Mouse (Mus musculus) CH12.LX (cell line): ENCODE results near the gene Rae1. TPM values are rescaled to one million over a fixed set of nuclear protein-coding genes. Genes with fewer than 3 reads are reported as not detected.

Source experiments
- DNase-seq: peaks from one replicate; pipeline ENCODE4 v3.0.0-alpha.2; 2013; ENCODE audit errors: extremely low read depth
- H3K27ac ChIP-seq: 2 replicates; pipeline ENCODE4 v1.5.1; 2012; ENCODE audit warnings: low read depth, mild to moderate bottlenecking, control low read depth, moderate library complexity; ENCODE audit not compliant: insufficient read depth
- H3K27me3 ChIP-seq: replicated peaks from 2 replicates; pipeline ENCODE3; 2012; ENCODE audit warnings: inconsistent platforms
- H3K36me3 ChIP-seq, 2 experiments: replicated peaks in 1 of 2; 2 replicates each; pipeline versions ENCODE3 to v1.6.1; 2012; ENCODE audit warnings: inconsistent platforms in 1 of 2, low read length in 1 of 2, mild to moderate bottlenecking in 1 of 2, mixed read lengths in 1 of 2, moderate library complexity in 1 of 2; ENCODE audit not compliant: control insufficient read depth in 1 of 2, insufficient read depth in 1 of 2
- H3K4me1 ChIP-seq, 2 experiments: 2 replicates each; pipeline ENCODE4 v1.6.1; 2012; ENCODE audit warnings: inconsistent platforms in 1 of 2, moderate library complexity in 1 of 2; ENCODE audit not compliant: insufficient read depth in 2 of 2, control insufficient read depth in 1 of 2
- H3K4me2 ChIP-seq: 2 replicates; pipeline ENCODE4 v1.6.1; 2012; ENCODE audit warnings: low read depth, mild to moderate bottlenecking, control low read depth; ENCODE audit not compliant: poor library complexity, insufficient read depth, severe bottlenecking
- H3K4me3 ChIP-seq, 3 experiments: fragments of 150-350 bp in 1 of 3; sonication (generic) in 1 of 3; replicated peaks in 1 of 3; 2 replicates each; pipeline versions ENCODE3 to v1.5.1; 2011 to 2012; ENCODE audit warnings: low read depth in 2 of 3, low read length in 2 of 3, mild to moderate bottlenecking in 2 of 3, moderate library complexity in 2 of 3, control low read depth in 1 of 3, improper control_type of control experiment in 1 of 3, inconsistent platforms in 1 of 3, mixed read lengths in 1 of 3; ENCODE audit not compliant: poor library complexity in 1 of 3
- H3K79me2 ChIP-seq: replicated peaks from 2 replicates; pipeline ENCODE4 v1.6.1; 2012; ENCODE audit warnings: mild to moderate bottlenecking, moderate library complexity; ENCODE audit not compliant: control insufficient read depth, poor library complexity, insufficient read depth, severe bottlenecking; ENCODE audit errors: extremely low read depth
- H3K9ac ChIP-seq: 2 replicates; pipeline ENCODE4 v1.6.1; 2012; ENCODE audit warnings: low read depth, mild to moderate bottlenecking, control low read depth, moderate library complexity; ENCODE audit not compliant: insufficient read depth
- H3K9me3 ChIP-seq: replicated peaks from 2 replicates; pipeline ENCODE3; 2012; ENCODE audit warnings: low read length, inconsistent platforms, mixed read lengths
- BHLHE40 ChIP-seq: IDR thresholded peaks from 2 replicates; pipeline ENCODE4 v1.6.1; 2011; ENCODE audit warnings: mild to moderate bottlenecking, low read depth, low read length, improper control_type of control experiment
- CHD1 ChIP-seq: IDR thresholded peaks from 2 replicates; pipeline ENCODE4 v1.6.1; 2012; ENCODE audit warnings: low read depth, low read length, improper control_type of control experiment, inconsistent platforms
- CHD2 ChIP-seq: IDR thresholded peaks from 2 replicates; pipeline ENCODE4 v1.6.1; 2011; ENCODE audit warnings: low read length, improper control_type of control experiment
- CTCF ChIP-seq, 2 experiments: IDR thresholded peaks in 1 of 2; conservative IDR thresholded peaks in 1 of 2; 2 replicates each; pipeline ENCODE4 v1.5.1; 2011 to 2012; ENCODE audit warnings: low read depth in 2 of 2, low read length in 2 of 2, improper control_type of control experiment in 1 of 2, inconsistent platforms in 1 of 2, mild to moderate bottlenecking in 1 of 2, moderate library complexity in 1 of 2
- IRF4 ChIP-seq: IDR thresholded peaks from 2 replicates; pipeline ENCODE4 v1.6.1; 2014; ENCODE audit warnings: low read depth, mild to moderate bottlenecking, inconsistent platforms, low read length, improper control_type of control experiment
- JUND ChIP-seq: conservative IDR thresholded peaks from 2 replicates; pipeline ENCODE4 v1.6.1; 2011; ENCODE audit warnings: low read depth, low read length, improper control_type of control experiment
- KAT2A ChIP-seq: IDR thresholded peaks from 2 replicates; pipeline ENCODE4 v1.6.1; 2012; ENCODE audit warnings: low read length, improper control_type of control experiment, inconsistent platforms; ENCODE audit not compliant: insufficient replicate concordance
- MAX ChIP-seq: IDR thresholded peaks from 2 replicates; pipeline ENCODE4 v1.6.1; 2011; ENCODE audit warnings: low read length, improper control_type of control experiment
- MAZ ChIP-seq: IDR thresholded peaks from 2 replicates; pipeline ENCODE4 v1.6.1; 2012; ENCODE audit warnings: low read depth, mild to moderate bottlenecking, inconsistent platforms, low read length, improper control_type of control experiment, moderate library complexity
- MEF2A ChIP-seq: IDR thresholded peaks from 2 replicates; pipeline ENCODE4 v1.6.1; 2014; ENCODE audit warnings: low read depth, mild to moderate bottlenecking, inconsistent platforms, low read length, improper control_type of control experiment, borderline replicate concordance
- MXI1 ChIP-seq: IDR thresholded peaks from 2 replicates; pipeline ENCODE4 v1.6.1; 2011; ENCODE audit warnings: mild to moderate bottlenecking, low read depth, low read length, improper control_type of control experiment
- MYC ChIP-seq: IDR thresholded peaks from 2 replicates; pipeline ENCODE4 v1.6.1; 2011; ENCODE audit warnings: low read depth, mild to moderate bottlenecking, improper control_type of control experiment, low read length
- NELFE ChIP-seq: IDR thresholded peaks from 2 replicates; pipeline ENCODE4 v1.6.1; 2011; ENCODE audit warnings: low read depth, low read length, improper control_type of control experiment
- PAX5 ChIP-seq: IDR thresholded peaks from 2 replicates; pipeline ENCODE4 v1.6.1; 2012; ENCODE audit warnings: low read length, inconsistent platforms, mixed read lengths
- POLR2A ChIP-seq: IDR thresholded peaks from 2 replicates; pipeline ENCODE4 v1.6.1; 2011; ENCODE audit warnings: low read depth, mild to moderate bottlenecking, improper control_type of control experiment, low read length
- POLR2AphosphoS2 ChIP-seq: IDR thresholded peaks from 2 replicates; pipeline ENCODE4 v1.6.1; 2011; ENCODE audit warnings: low read depth, low read length, improper control_type of control experiment
- RCOR1 ChIP-seq: conservative IDR thresholded peaks from 2 replicates; pipeline ENCODE4 v1.6.1; 2012; ENCODE audit warnings: low read depth, mild to moderate bottlenecking, inconsistent platforms, low read length, improper control_type of control experiment
- SIN3A ChIP-seq: IDR thresholded peaks from 2 replicates; pipeline ENCODE4 v1.6.1; 2012; ENCODE audit warnings: low read length, improper control_type of control experiment, inconsistent platforms
- USF1 ChIP-seq: IDR thresholded peaks from 2 replicates; pipeline ENCODE4 v1.6.1; 2014; ENCODE audit warnings: low read depth, mild to moderate bottlenecking, inconsistent platforms, low read length, improper control_type of control experiment
- ZC3H11A ChIP-seq: IDR thresholded peaks from 2 replicates; pipeline ENCODE4 v1.6.1; 2012; ENCODE audit warnings: low read depth, mild to moderate bottlenecking, inconsistent platforms, low read length, improper control_type of control experiment
- ZKSCAN1 ChIP-seq: IDR thresholded peaks from 2 replicates; pipeline ENCODE4 v1.6.1; 2012; ENCODE audit warnings: low read depth, inconsistent platforms, low read length, improper control_type of control experiment, borderline replicate concordance
- ZMIZ1 ChIP-seq: IDR thresholded peaks from 2 replicates; pipeline ENCODE4 v1.6.1; 2012; ENCODE audit warnings: low read depth, mild to moderate bottlenecking, inconsistent platforms, low read length, improper control_type of control experiment
- ZNF384 ChIP-seq: IDR thresholded peaks from 2 replicates; pipeline ENCODE4 v1.6.1; 2012; ENCODE audit warnings: low read depth, low read length, improper control_type of control experiment, inconsistent platforms
- dilution Hi-C: fragments of 300-500 bp; cut with MboI; formaldehyde crosslinking; loops from 2 replicates; pipeline ENCODE4 v1.14.3; 2020; ENCODE audit warnings: low sequenced_read_pairs; ENCODE audit not compliant: extremely low pct_unique_long_range_greater_than_20kb, extremely low pct_ligation_motif_present
- in situ Hi-C: fragments of 300-500 bp; cut with MboI; formaldehyde crosslinking; loops from 3 replicates; pipeline ENCODE4 v1.14.3; 2019; ENCODE audit warnings: low sequenced_read_pairs, low pct_ligation_motif_present, low pct_unique_long_range_greater_than_20kb, mixed read lengths
- polyA plus RNA-seq: library from polyadenylated mRNA; unstranded; fragments of >175 nt; gene quantifications from 2 replicates; pipeline ENCODE4 v1.2.1, GENCODE M21; 2012; ENCODE audit warnings: low read depth; ENCODE audit not compliant: insufficient read length
- total RNA-seq, 2 experiments: library from RNA; depleted of rRNA; stranded (reverse); fragments of 300-350 nt in 1 of 2; fragments of >200 nt in 1 of 2; gene quantifications; 2 replicates each; pipeline ENCODE4 v1.2.3; 2012 to 2014

The Rae1 gene
- total and polyA plus RNA-seq, 3 experiments: 86.3 to 114 (median 95.0) TPM

- Histone ChIP-seq H3K79me2 (peaks cover 22% of the 10 kb centered on the region), H3K27me3 (peaks cover 6% of the 10 kb centered on the region), H3K4me1 (peaks cover 63 to 84% of the 10 kb centered on the region in 2 experiments), H3K9me3 (no peaks in the 10 kb centered on the region), H3K4me2 (0 out of 2 replicates have a peak overlapping the region, but pooled peaks have one; percentile 70), H3K4me3 (peak overlapping the region in 2 of 3 experiments; percentile 72 to 79), H3K9ac (no peak overlapping the region), H3K36me3 (peaks cover 27 to 59% of the 10 kb centered on the region in 2 experiments), H3K27ac (no peak overlapping the region)
- DNase-seq: no peak
- TF ChIP-seq MAX: no peak
- no peak for TF ChIP-seq ZC3H11A
- TF ChIP-seq CHD2: no peak
- no peak for TF ChIP-seq MAZ
- no peak for TF ChIP-seq USF1
- TF ChIP-seq POLR2A: no peak
- dilution Hi-C loops: no loop called here
- in situ Hi-C loops: loop anchor here (25.0 kb wide), 1 partner anchor 138 kb away; the partner anchor contains the start of gene Pck1
Observed at GRCm38 (mm10) chr2:173023966-173024365, 24.0 kb downstream of the Rae1 start.

GRCm38 (mm10) chr2:173024392-173024791 is 24.5 kb downstream of the Rae1 start:
- dilution Hi-C loops (no loop called here), in situ Hi-C loops (loop anchor here (25.0 kb wide), 1 partner anchor 138 kb away; the partner anchor contains the start of gene Pck1)
- DNase-seq: no peak
- Histone ChIP-seq H3K27ac (no peak overlapping the region), H3K27me3 (peaks cover 6% of the 10 kb centered on the region), H3K4me1 (peaks cover 59 to 84% of the 10 kb centered on the region in 2 experiments), H3K9me3 (no peaks in the 10 kb centered on the region), H3K4me3 (peak overlapping the region in 2 of 3 experiments; percentile 18 to 79), H3K9ac (no peak overlapping the region), H3K79me2 (peaks cover 24% of the 10 kb centered on the region), H3K36me3 (peaks cover 31 to 63% of the 10 kb centered on the region in 2 experiments), H3K4me2 (0 out of 2 replicates have a peak overlapping the region, but pooled peaks have one; percentile 70)
- no peak for TF ChIP-seq CTCF (conservative IDR thresholded peaks at IDR 0.05 in 1 of 2, IDR thresholded peaks at IDR 0.05 in 1 of 2; ENCODE audit: low read depth in 2 of 2, low read length in 2 of 2)
- TF ChIP-seq IRF4: no peak
- no peak for TF ChIP-seq PAX5
- TF ChIP-seq NELFE: no peak
- TF ChIP-seq POLR2AphosphoS2: no peak
- no peak for TF ChIP-seq CHD2
- TF ChIP-seq MEF2A: no peak
- TF ChIP-seq ZKSCAN1: no peak
- no peak for TF ChIP-seq KAT2A
- TF ChIP-seq ZMIZ1: no peak

- in situ Hi-C loops: loop anchor here (25.0 kb wide), 1 partner anchor 137 kb away; the partner anchor contains the start of gene Pck1
- no peak for DNase-seq
- dilution Hi-C loops: no loop called here
- no peak for TF ChIP-seq CHD1
- no peak for TF ChIP-seq ZNF384
- no peak for TF ChIP-seq SIN3A
- TF ChIP-seq CHD2: no peak
- TF ChIP-seq JUND: no peak
- no peak for TF ChIP-seq MXI1
- TF ChIP-seq CTCF (conservative IDR thresholded peaks at IDR 0.05 in 1 of 2, IDR thresholded peaks at IDR 0.05 in 1 of 2; ENCODE audit: low read depth in 2 of 2, low read length in 2 of 2): no peak
- no peak for TF ChIP-seq ZC3H11A
- TF ChIP-seq BHLHE40: no peak
- TF ChIP-seq MYC: no peak
- no peak for TF ChIP-seq RCOR1
- no peak for TF ChIP-seq POLR2A
- TF ChIP-seq, all 38 proteins: peak for 0
- Histone ChIP-seq H3K4me3 (peak overlapping the region in 1 of 3 experiments; percentile 3), H3K27ac (no peak overlapping the region), H3K79me2 (peaks cover 24% of the 10 kb centered on the region), H3K9me3 (no peaks in the 10 kb centered on the region), H3K36me3 (peaks cover 37 to 68% of the 10 kb centered on the region in 2 experiments), H3K27me3 (peaks cover 6% of the 10 kb centered on the region), H3K9ac (no peak overlapping the region), H3K4me2 (no peak overlapping the region), H3K4me1 (peaks cover 54 to 84% of the 10 kb centered on the region in 2 experiments)
Observed at GRCm38 (mm10) chr2:173024938-173025337, 25.0 kb downstream of the Rae1 start.
